Mouse (Mus musculus): ENCODE results near the gene Vmn2r103. TPM values are rescaled to one million over a fixed set of nuclear protein-coding genes. Genes with fewer than 3 reads are reported as not detected.

Gene Vmn2r103
- not detected in 2 replicates for polyA plus RNA-seq (2012; ENCODE audit: insufficient read depth, insufficient read length, low replicate concordance, missing spikeins)

DNA sequence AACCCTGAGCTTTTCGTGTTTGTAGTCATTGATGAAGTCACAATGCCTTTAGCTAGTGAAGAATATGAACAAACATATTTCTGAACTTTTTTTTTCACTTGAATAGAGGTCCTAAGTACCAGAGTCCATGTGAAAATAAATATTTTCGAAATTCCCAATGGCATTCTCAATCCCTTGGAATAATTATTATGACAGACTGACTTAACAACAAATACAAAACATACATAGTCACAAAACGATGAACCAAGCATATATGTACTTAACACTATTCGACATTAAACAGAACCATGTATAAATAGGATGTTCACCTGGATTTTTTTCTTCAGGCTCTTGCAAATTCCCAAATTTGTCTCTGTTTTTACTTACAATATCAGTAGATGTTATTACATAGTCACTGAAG, at the start of gene Vmn2r103:
Gene Vmn2r103, plus strand, starts transcription at position 301 of the 400 bp plus-strand sequence.
- WGBS, result 53% methylated on average over 4 of the region's 4 CpGs
- Histone ChIP-seq H3K27ac (ENCODE audit: insufficient read depth, low read depth, low read length) (no peak within 1 kb of the TSS), H3K4me3 (ENCODE audit: insufficient read depth, low read depth, low read length) (no peak within 1 kb of the TSS), H3K4me1 (ENCODE audit: control insufficient read depth, insufficient read depth, low read length) (no peaks in the 10 kb centered on the region)
- TF ChIP-seq POLR2A (IDR thresholded peaks at IDR 0.05; ENCODE audit: insufficient read depth, low read depth, low read length) (no peak), CTCF (IDR thresholded peaks at IDR 0.05; ENCODE audit: insufficient read depth, low read depth, low read length) (no peak)

DNA sequence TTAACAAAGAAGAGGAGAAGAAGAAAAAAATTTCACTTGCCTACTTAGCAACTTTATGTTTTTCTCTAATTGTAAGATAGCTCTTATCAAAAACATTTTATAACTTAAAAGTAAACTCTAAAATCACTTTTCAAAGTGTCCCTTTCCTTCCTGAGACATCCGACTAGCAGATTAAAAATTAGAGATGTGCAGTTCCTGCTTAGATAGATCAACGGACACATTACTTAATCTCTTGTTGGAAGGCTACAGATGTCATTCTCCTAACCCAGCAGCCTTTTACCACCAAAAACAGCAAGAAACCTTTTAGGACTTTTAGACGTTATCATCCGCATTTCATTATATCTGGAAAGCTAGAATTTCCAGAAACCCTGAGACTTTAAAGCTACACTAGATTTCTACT, 5.8 kb downstream of the Vmn2r103 start:
- no peak for TF ChIP-seq CTCF (IDR thresholded peaks at IDR 0.05; ENCODE audit: insufficient read depth, low read depth, low read length)
- no peak for TF ChIP-seq POLR2A (IDR thresholded peaks at IDR 0.05; ENCODE audit: insufficient read depth, low read depth, low read length)
- H3K4me3 ChIP-seq (ENCODE audit: insufficient read depth, low read depth, low read length), result no peak overlapping the region
- H3K4me1 ChIP-seq (ENCODE audit: control insufficient read depth, insufficient read depth, low read length), result no peaks in the 10 kb centered on the region
- H3K27ac ChIP-seq (ENCODE audit: insufficient read depth, low read depth, low read length), result no peak overlapping the region
- WGBS, result 87% methylated on average over 4 of the region's 4 CpGs

DNA sequence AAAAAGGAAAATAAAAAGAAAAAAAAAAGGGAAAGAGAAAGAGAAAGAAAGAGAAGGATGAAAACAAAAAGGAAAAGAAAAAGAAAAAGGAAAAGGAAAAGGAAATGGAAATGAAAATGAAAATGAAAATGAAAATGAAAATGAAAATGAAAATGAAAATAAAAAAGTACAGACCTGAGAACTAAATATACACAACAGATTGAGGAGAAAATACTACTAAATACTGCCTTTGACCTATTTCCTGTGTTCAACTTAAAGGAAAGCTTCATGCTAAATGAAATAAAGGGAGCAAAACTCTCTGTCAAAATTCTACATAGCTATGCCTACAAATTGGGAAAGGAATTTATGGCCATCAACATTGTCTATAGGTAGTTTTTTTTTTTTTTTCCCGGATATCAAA, 16.1 kb downstream of the Vmn2r103 start:
- H3K4me1 ChIP-seq (ENCODE audit: control insufficient read depth, insufficient read depth, low read length), result no peaks in the 10 kb centered on the region
- TF ChIP-seq CTCF (IDR thresholded peaks at IDR 0.05; ENCODE audit: insufficient read depth, low read depth, low read length), result no peak
- TF ChIP-seq POLR2A (IDR thresholded peaks at IDR 0.05; ENCODE audit: insufficient read depth, low read depth, low read length), result no peak
- H3K4me3 ChIP-seq (ENCODE audit: insufficient read depth, low read depth, low read length), result no peak overlapping the region
- no peak overlapping the region for H3K27ac ChIP-seq (ENCODE audit: insufficient read depth, low read depth, low read length)
- 89% methylated on average over 1 of the region's 1 CpGs for WGBS

Other genes starting within 250 kb of the Vmn2r103 start
- not detected in 2 replicates for gene Vmn2r101, start 196.1 kb upstream of the Vmn2r103 start, polyA plus RNA-seq (2012; ENCODE audit: insufficient read depth, insufficient read length, low replicate concordance, missing spikeins)
- gene Vmn2r102, start 113.0 kb upstream of the Vmn2r103 start, polyA plus RNA-seq (2012; ENCODE audit: insufficient read depth, insufficient read length, low replicate concordance, missing spikeins), result not detected in 2 replicates

All from olfactory bulb, adult 2 months (tissue).